Mouse (Mus musculus) spleen, postnatal 14 days (tissue): Measurements from ENCODE around the gene Ccdc126.
A peak's percentile ranks its signal among the peaks of the same experiment; 100 is the strongest.

ENCODE experiments used
- DNase-seq, 2 experiments: peaks; one replicate each; pipeline ENCODE4 v3.0.0; 2021 to 2022; ENCODE audit warnings: low spot score in 2 of 2

Ccdc126 gene

DNA sequence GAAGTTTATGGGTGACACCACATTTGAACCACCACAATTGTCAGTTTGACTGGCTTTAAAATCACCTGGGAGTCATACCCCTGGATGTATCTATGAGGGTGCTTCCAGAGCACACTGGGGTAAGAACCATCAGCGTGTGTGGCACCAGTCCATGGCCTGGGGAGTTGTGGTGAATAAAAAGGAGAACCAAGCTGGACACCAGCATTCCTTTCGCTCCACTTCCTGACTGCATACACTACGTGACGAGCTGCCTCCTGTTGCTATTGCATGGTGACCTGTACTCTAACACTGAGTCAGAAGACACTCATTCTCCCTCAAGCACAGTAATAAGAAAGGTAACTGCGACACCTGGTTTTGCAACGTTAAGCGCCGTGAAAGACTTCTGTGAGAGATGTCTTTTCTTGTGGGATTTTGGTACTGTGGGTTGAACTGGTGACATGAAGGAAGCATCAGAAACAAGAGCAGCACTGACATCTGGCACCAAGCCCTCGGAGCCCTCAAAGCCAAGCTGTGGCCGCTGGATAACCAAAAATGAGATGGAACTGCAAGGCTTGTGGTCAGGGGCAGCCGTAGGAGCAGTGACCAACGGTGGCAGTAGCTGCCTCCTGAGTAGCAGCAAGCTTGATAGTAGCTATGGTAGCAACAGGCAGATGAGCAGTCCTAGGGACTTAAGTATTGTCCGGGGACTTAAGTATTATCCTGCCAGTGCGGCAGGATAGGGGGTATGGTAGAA is 24.8 kb downstream of the Ccdc126 start:
- DNase-seq = no peak

DNA sequence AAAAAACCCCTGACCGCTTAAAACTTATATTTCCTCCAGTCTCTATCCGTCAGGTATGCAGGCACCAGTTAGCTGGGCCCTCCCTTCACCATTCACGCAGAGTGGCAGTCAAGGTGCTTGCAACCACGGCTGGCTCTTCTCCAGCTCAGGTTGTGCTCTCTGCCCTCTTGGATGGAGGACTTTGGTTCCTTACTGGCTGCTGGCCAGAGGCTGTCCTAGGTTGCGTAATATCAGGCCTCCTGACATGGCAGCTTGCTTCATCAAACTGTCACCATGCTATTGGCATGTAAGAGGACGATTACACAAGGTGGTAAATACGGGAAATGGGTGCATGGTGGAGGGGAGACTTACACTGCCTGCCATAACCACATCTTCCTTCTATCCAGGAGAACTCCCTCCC is 30.8 kb downstream of the Ccdc126 start:
- no peak for DNase-seq

DNA sequence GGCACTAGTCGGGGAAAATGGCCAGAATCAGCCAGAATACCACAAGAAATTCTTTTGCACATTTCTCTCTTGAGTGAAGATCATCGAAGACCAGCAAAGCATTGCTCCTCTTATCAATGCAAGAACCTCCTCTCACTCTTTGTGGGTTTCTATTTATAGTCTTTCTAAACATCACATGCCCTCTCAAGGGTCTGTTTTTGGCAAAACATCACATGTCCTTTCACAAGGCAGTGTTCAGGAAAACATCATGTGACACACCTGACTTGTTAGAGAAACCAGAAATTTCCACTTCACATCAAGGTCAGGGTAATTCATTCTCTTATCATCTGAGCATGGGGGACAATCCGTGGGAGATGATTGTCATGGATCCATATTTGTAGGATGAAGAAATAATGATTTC is 35.5 kb downstream of the Ccdc126 start:
- DNase-seq = no peak

DNA sequence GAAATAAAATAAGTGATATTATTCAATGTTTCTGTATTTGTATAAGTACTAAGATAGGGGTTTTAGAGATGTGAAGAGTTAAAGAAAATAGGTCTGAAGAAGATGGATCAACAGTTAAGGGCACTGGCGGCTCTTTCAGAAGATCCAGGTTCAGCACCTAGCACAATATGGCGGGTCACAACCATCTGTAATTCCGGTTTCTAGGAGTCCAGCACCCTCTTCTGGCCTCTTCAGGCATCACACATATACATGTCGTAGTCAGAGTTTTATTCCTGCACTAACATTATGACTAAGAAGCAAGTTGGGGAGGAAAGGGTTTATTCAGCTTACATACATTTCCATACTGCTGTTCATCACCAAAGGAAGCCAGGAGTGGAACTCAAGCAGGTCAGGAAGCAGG is 36.1 kb downstream of the Ccdc126 start:
- DNase-seq = no peak

DNA sequence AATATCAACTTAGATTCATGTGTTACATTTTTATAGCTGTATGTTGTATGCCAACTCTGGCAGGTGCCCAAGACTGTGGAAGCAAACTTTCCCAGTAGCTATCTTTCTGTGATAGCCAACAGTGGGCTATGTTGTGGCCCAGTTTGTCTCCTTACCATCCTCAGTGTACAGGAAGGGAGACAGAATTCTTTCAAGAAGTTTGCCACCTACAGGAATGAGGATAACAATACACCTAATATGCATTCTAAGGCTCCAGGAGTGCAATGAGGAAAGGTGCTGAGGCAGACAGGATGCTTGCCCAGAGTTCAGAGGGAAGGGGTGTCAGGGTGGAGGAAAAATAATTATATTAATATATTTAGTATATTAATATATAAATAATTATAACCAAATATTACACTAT is 41.3 kb downstream of the Ccdc126 start:
- no peak for DNase-seq

DNA sequence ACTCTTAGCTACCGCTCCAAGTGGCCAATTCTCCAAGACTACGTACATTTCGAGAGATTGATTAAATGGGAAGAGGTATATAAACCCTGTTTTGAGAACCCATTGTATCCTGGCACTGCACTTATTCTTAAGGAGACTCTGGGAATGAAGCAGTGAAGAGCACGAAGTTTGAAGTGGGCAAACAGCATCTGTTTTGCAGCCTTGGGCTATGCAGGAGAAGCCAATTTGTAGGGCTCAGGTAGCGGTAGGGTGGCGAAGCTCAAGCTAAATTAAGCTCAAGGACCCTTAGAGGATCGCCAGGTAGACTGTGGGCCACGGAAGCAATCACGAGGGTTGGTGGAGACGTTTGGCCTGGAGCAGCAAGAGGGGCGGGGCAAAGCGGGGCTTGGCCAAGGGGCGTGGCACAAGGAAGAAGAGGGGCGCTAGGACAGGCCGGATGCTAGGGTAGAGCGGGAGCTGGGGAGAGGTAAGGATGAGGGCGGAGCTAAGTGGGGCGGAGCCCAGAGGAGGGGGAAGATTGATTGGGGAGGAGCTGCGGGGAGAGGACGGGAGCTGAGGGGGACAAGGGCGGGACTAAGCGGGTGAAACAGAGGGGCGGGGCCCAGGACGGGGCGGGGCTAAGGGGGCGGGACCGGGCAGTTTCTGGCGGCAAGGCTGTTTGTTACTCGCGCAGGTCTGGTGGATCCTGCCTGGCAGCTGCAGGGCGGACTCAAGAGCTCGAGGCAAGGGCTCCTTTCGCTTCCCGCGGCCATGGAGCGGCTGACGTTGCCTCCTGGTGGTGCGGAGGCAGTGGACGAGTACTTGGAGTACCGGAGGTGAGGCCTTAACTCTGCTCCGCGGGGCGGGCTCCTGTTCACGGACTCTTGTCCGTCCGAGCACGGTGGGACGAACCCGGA is 48.3 kb downstream of the Ccdc126 start, which contains the start of gene Fam221a:
TSS of gene Fam221a (plus strand) at position 581 of the 896 bp plus-strand sequence.
- peak; percentile 75 for DNase-seq

DNA sequence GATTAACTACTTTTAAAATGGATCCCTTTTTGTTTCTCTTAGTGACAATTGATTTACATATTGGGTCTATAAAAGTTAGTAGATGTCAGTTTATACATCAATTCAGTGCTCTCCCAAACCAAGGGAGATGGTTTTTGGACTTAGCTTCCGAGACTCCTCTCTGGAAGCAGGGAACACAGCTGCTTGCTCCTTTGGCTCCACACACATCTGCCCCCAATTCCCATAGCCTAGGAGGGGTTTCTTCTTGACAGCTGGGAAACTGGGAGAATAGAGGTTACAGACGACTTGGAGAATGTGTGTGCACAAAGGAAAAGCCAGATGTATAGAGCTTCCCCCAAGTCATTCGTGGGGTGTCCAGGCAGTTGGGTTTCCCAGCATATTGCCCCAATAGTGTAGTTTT is 49.1 kb downstream of the Ccdc126 start:
- DNase-seq = no peak

DNA sequence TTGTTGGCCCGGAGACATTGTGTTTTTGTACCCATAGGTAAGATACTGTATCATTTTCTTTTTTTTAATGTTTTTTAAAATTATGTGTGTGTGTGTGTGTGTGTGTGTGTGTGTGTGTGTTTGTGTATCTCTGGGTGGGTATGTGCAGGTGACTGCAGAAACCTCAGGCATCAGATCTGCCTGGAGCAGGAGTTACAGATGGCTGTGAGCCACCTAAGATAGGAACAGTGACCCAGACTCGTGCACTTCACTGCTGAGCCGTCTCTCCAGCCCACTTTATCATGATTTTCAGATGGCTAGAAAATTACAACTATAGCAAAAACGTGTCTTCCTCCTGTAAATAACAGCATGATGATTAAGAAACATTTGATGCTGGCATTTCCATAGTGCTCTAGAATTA is 53.6 kb downstream of the Ccdc126 start:
- DNase-seq = no peak

DNA sequence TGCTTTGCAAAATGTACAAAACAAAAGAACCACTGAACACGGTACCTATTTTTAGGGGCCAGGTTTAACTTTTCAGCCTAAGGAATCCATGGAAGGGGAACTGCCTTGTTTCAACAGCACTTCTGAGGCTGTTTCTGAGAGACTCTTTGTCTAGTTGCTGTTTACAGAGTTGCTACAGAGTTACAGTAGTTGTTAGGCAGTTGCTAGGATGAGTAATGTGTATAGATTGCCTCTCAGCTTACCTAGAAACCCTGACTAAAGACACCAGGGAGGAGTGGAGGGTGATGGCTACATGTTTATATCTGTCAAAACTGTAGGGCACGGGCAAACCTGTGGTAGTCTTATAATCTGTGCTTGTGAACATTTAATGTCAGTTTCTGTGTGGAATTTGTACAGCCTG is 54.9 kb downstream of the Ccdc126 start:
- DNase-seq = no peak

DNA sequence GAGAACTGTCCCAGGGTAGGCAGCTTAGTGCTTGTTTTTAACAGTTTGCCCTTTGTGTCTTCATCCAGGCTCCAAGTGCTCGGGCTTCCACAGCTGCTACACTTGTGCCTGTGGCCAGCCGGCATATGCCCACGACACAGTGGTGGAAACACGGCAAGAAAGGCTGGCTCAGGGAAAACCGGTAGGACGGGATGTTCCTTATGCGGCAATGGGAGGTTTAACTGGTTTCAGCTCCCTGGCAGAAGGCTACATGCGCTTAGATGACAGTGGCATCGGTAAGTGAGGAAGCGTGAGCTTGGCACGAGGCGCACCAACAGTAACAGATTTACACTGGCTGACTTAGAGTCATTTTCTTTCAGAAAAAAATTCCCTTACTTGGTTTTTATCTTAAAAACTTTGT is 59.3 kb downstream of the Ccdc126 start:
- DNase-seq = no peak
